Mouse (Mus musculus) kidney, embryonic 16.5 days (tissue): ENCODE measurements around the gene Tspan17. TPM values are rescaled to one million over a fixed set of nuclear protein-coding genes. Genes with fewer than 3 reads are reported as not detected.

ENCODE experiments used
- ATAC-seq: fragments of 200-750 bp; cut with Nextera tagmentation; 2 replicates; pipeline ENCODE4 v1.8.0; 2017; ENCODE audit warnings: moderate TSS enrichment; ENCODE audit not compliant: low FRiP score, low TSS enrichment
- H3K27ac ChIP-seq: fragments of 300-500 bp; sonication (generic); 2 replicates; pipeline ENCODE4 v1.5.1; 2014; ENCODE audit warnings: low read length
- H3K27me3 ChIP-seq: fragments of 300-500 bp; sonication (generic); 2 replicates; pipeline ENCODE4 v1.6.1; 2014; ENCODE audit warnings: low read length, control low read depth, mixed read lengths; ENCODE audit not compliant: insufficient read depth
- H3K36me3 ChIP-seq: fragments of 300-500 bp; sonication (generic); 2 replicates; pipeline ENCODE4 v1.6.1; 2014; ENCODE audit warnings: low read length, control low read depth, mixed read lengths; ENCODE audit not compliant: insufficient read depth
- H3K4me1 ChIP-seq: fragments of 300-500 bp; sonication (generic); 2 replicates; pipeline ENCODE4 v1.6.1; 2014; ENCODE audit warnings: low read length, control low read depth, mixed read lengths; ENCODE audit not compliant: insufficient read depth
- H3K4me2 ChIP-seq: fragments of 300-500 bp; sonication (generic); replicated peaks from 2 replicates; pipeline ENCODE4 v1.6.1; 2014; ENCODE audit warnings: low read depth, low read length
- H3K4me3 ChIP-seq: fragments of 300-500 bp; sonication (generic); 2 replicates; pipeline ENCODE4 v1.5.1; 2014; ENCODE audit warnings: mild to moderate bottlenecking, low read length
- H3K9ac ChIP-seq: fragments of 300-500 bp; sonication (generic); replicated peaks from 2 replicates; pipeline ENCODE4 v1.6.1; 2014; ENCODE audit warnings: low read length
- H3K9me3 ChIP-seq: fragments of 300-500 bp; sonication (generic); 2 replicates; pipeline ENCODE4 v1.6.1; 2016; ENCODE audit warnings: low read length, control low read depth
- WGBS: fragments of 180-500 bp; shearing (Covaris S2); extraction: QIAGEN DNeasy Blood & Tissue Kit; methylation state at CpG from one replicate; pipeline ENCODE4 v1.1.7; 2014; 5-methylcytosine and 5-hydroxymethylcytosine counted together
- polyA plus RNA-seq: library from polyadenylated mRNA; unstranded; fragments of >200 nt; fragmentation: Nextera tagmentation; extraction: Ambion mirVana; gene quantifications from 2 replicates; pipeline ENCODE4 v1.2.1, GENCODE M21; 2015

Gene Tspan17
- 12.6 and 14.3 TPM in 2 replicates for polyA plus RNA-seq

- Histone ChIP-seq H3K9ac (peak within 1 kb of the TSS; percentile 64), H3K36me3 (no peaks in the 10 kb centered on the region), H3K27me3 (peaks cover 19% of the 10 kb centered on the region), H3K4me3 (peak within 1 kb of the TSS; percentile 74), H3K4me1 (peaks cover 8% of the 10 kb centered on the region; the same call in 1 of the 2 replicates), H3K27ac (0 out of 2 replicates have a peak within 1 kb of the TSS, but pooled peaks have one; percentile 24), H3K9me3 (no peaks in the 10 kb centered on the region), H3K4me2 (peak within 1 kb of the TSS; percentile 99)
- ATAC-seq = peak; percentile 91
- WGBS = 2% methylated on average over 42 of the region's 49 CpGs
Measured at GRCm38 (mm10) chr13:54788740-54789560, at the start of gene Tspan17. TSS of gene Tspan17 (plus strand) at chr13:54789377.

- H3K27ac ChIP-seq = no peak overlapping the region
- H3K27me3 ChIP-seq = peaks cover 33% of the 10 kb centered on the region
- no peaks in the 10 kb centered on the region for H3K9me3 ChIP-seq
- H3K4me3 ChIP-seq = no peak overlapping the region
- H3K9ac ChIP-seq = no peak overlapping the region
- H3K4me1 ChIP-seq = peaks cover 5% of the 10 kb centered on the region
- ATAC-seq = no peak
- 44% methylated on average over 6 of the region's 6 CpGs for WGBS
- H3K36me3 ChIP-seq = no peaks in the 10 kb centered on the region
- no peak overlapping the region for H3K4me2 ChIP-seq
Measured at GRCm38 (mm10) chr13:54746110-54746509, 43.1 kb upstream of the Tspan17 start.

- peaks cover 33% of the 10 kb centered on the region for H3K27me3 ChIP-seq
- H3K36me3 ChIP-seq = no peaks in the 10 kb centered on the region
- ATAC-seq = no peak
- 50% methylated on average over 10 of the region's 10 CpGs for WGBS
- no peak overlapping the region for H3K4me3 ChIP-seq
- no peak overlapping the region for H3K27ac ChIP-seq
- H3K4me2 ChIP-seq = no peak overlapping the region
- no peaks in the 10 kb centered on the region for H3K9me3 ChIP-seq
- no peak overlapping the region for H3K9ac ChIP-seq
- H3K4me1 ChIP-seq = peaks cover 5% of the 10 kb centered on the region
Measured at GRCm38 (mm10) chr13:54746896-54747295, 42.3 kb upstream of the Tspan17 start.

GRCm38 (mm10) chr13:54748190-54748589 lies 41.0 kb upstream of the Tspan17 start:
- H3K36me3 ChIP-seq = no peaks in the 10 kb centered on the region
- peaks cover 33% of the 10 kb centered on the region for H3K27me3 ChIP-seq
- H3K4me1 ChIP-seq = peaks cover 5% of the 10 kb centered on the region
- H3K4me3 ChIP-seq = no peak overlapping the region
- no peak overlapping the region for H3K9ac ChIP-seq
- 83% methylated on average over 8 of the region's 8 CpGs for WGBS
- H3K4me2 ChIP-seq = no peak overlapping the region
- no peak overlapping the region for H3K27ac ChIP-seq
- ATAC-seq = no peak
- H3K9me3 ChIP-seq = no peaks in the 10 kb centered on the region

GRCm38 (mm10) chr13:54748721-54749060 lies 40.5 kb upstream of the Tspan17 start:
- Histone ChIP-seq H3K4me1 (peaks cover 5% of the 10 kb centered on the region), H3K36me3 (no peaks in the 10 kb centered on the region), H3K9me3 (no peaks in the 10 kb centered on the region), H3K9ac (no peak overlapping the region), H3K4me3 (peak overlapping the region; percentile 57; the same call in 1 of the 2 replicates), H3K27me3 (peaks cover 35% of the 10 kb centered on the region), H3K27ac (no peak overlapping the region), H3K4me2 (peak overlapping the region; percentile 95)
- ATAC-seq = peak; percentile 33
- 46% methylated on average over 10 of the region's 10 CpGs for WGBS

- Histone ChIP-seq H3K9ac (no peak overlapping the region), H3K36me3 (no peaks in the 10 kb centered on the region), H3K4me3 (peak overlapping the region; percentile 57), H3K27ac (no peak overlapping the region), H3K4me1 (peaks cover 5% of the 10 kb centered on the region), H3K4me2 (peak overlapping the region; percentile 95), H3K9me3 (no peaks in the 10 kb centered on the region), H3K27me3 (peaks cover 37% of the 10 kb centered on the region)
- 2% methylated on average over 64 of the region's 100 CpGs for WGBS
- ATAC-seq = peak; percentile 90
Measured at GRCm38 (mm10) chr13:54749061-54749863, 39.9 kb upstream of the Tspan17 start.

GRCm38 (mm10) chr13:54749864-54750411 lies 39.2 kb upstream of the Tspan17 start, which contains the start of gene Gprin1:
TSS of gene Gprin1 (minus strand) at chr13:54749874.
- Histone ChIP-seq H3K9ac (no peak within 1 kb of the TSS), H3K4me2 (peak within 1 kb of the TSS; percentile 95), H3K4me3 (peak within 1 kb of the TSS; percentile 57), H3K27me3 (peaks cover 42% of the 10 kb centered on the region), H3K4me1 (peaks cover 5% of the 10 kb centered on the region), H3K9me3 (no peaks in the 10 kb centered on the region), H3K36me3 (no peaks in the 10 kb centered on the region), H3K27ac (no peak within 1 kb of the TSS)
- ATAC-seq = 0 out of 2 replicates have a peak, but pooled peaks have one; percentile 29
- 2% methylated on average over 29 of the region's 29 CpGs for WGBS

GRCm38 (mm10) chr13:54750699-54751098 lies 38.5 kb upstream of the Tspan17 start:
- Histone ChIP-seq H3K36me3 (no peaks in the 10 kb centered on the region), H3K4me1 (peaks cover 5% of the 10 kb centered on the region), H3K4me2 (no peak overlapping the region), H3K27ac (no peak overlapping the region), H3K9me3 (no peaks in the 10 kb centered on the region), H3K9ac (no peak overlapping the region), H3K27me3 (peaks cover 48% of the 10 kb centered on the region), H3K4me3 (no peak overlapping the region)
- WGBS = 3% methylated on average over 8 of the region's 8 CpGs
- no peak for ATAC-seq

GRCm38 (mm10) chr13:54752656-54753055 lies 36.5 kb upstream of the Tspan17 start:
- Histone ChIP-seq H3K4me3 (no peak overlapping the region), H3K27me3 (peaks cover 47% of the 10 kb centered on the region), H3K4me2 (no peak overlapping the region), H3K9me3 (no peaks in the 10 kb centered on the region), H3K36me3 (no peaks in the 10 kb centered on the region), H3K4me1 (peaks cover 6% of the 10 kb centered on the region), H3K27ac (no peak overlapping the region), H3K9ac (no peak overlapping the region)
- WGBS = 77% methylated on average over 10 of the region's 10 CpGs
- no peak for ATAC-seq
